10 mouse cellular contexts compared by ENCODE assay signal in genomic region chr7:78643667-78644066, GRCm38 (mm10).
DNase-seq lines count a peak whose midpoint lies in the region; ATAC-seq and TF ChIP-seq lines count a peak whose summit lies in the region.
"Had no signal": no experiment of that assay in that cellular context is flagged by ENCODE, and none has a peak within 500 bp of the region (broad histone marks: within the 10 kb centered on the region; RNA-seq: fewer than 3 reads in every experiment).

No protein-coding gene starts in this region.

- 59% methylated on average over 6 of the region's 6 CpGs for WGBS in liver, adult 2 months
- 40% methylated on average over 6 of the region's 6 CpGs for WGBS in liver, embryonic 12.5 days (ENCODE audit: insufficient replicate concordance)

- H3K27ac ChIP-seq in liver, adult 2 months (replicated peaks; ENCODE audit: insufficient read depth, low read depth, low read length): no peak overlapping the region
- no peak overlapping the region for H3K27ac ChIP-seq in liver, embryonic 12.5 days
- H3K27ac ChIP-seq: macrophage had no signal

- no peaks in the 10 kb centered on the region for H3K27me3 ChIP-seq in liver, adult 2 months (ENCODE audit: control insufficient read depth, insufficient read depth, low read length)
- H3K27me3 ChIP-seq in liver, embryonic 12.5 days (replicated peaks): no peaks in the 10 kb centered on the region

- peak; percentile 21; the same call in 1 of the 2 replicates for TF ChIP-seq CTCF in liver, adult 2 months (IDR thresholded peaks at IDR 0.05; ENCODE audit: low read depth, low read length)

- H3K4me2 ChIP-seq in liver, embryonic 12.5 days: no peak overlapping the region

- no peaks in the 10 kb centered on the region for H3K9me3 ChIP-seq in liver, embryonic 12.5 days (replicated peaks)

- no peak overlapping the region for H3K4me3 ChIP-seq in liver, adult 2 months (ENCODE audit: insufficient read depth, low read depth, low read length)
- no peak overlapping the region for H3K4me3 ChIP-seq in liver, embryonic 12.5 days

- peak; percentile 13 to 30 for DNase-seq in adrenal gland, postnatal 36 days
- no peak for DNase-seq in adrenal gland, adult 2 months
- no peak for DNase-seq in liver, adult 2 months (ENCODE audit: extremely low read depth, low read depth, low spot score)
- peak; percentile 50 for DNase-seq in ZHBTc4 (ENCODE audit: low read depth, low spot score)
- peak; percentile 55 for DNase-seq in thymus, postnatal 0 days (ENCODE audit: low spot score)
- no peak for DNase-seq in urinary bladder, postnatal 14 days (ENCODE audit: low spot score)
- no peak for DNase-seq in right cerebral cortex, postnatal 10 days (ENCODE audit: low spot score in 2 of 2)
- DNase-seq: layer of hippocampus, adult 9-11 months had no signal

- ATAC-seq in liver, embryonic 12.5 days: no peak

- no peaks in the 10 kb centered on the region for H3K4me1 ChIP-seq in liver, adult 2 months (ENCODE audit: control insufficient read depth, insufficient read depth, low read length)
- no peaks in the 10 kb centered on the region for H3K4me1 ChIP-seq in liver, embryonic 12.5 days

- H3K9ac ChIP-seq in liver, adult 2 months (ENCODE audit: low read depth, low read length): no peak overlapping the region
- no peak overlapping the region for H3K9ac ChIP-seq in liver, embryonic 12.5 days

- H3K36me3 ChIP-seq in liver, adult 2 months (ENCODE audit: control insufficient read depth, insufficient read depth, low read length): no peaks in the 10 kb centered on the region
- H3K36me3 ChIP-seq in liver, embryonic 12.5 days: no peaks in the 10 kb centered on the region

- no peak for TF ChIP-seq POLR2A in liver, adult 2 months (IDR thresholded peaks at IDR 0.05; ENCODE audit: extremely low read depth, insufficient read depth, low read length)

- H3K79me2 ChIP-seq in liver, adult 2 months (ENCODE audit: control insufficient read depth, insufficient read depth, low read length): no peaks in the 10 kb centered on the region

Comparison
In these comparisons a context has a peak if more than half of its experiments do, and no peak if none do; other contexts are left out.
1. DNase-seq: peak in adrenal gland, postnatal 36 days (2 of 2), ZHBTc4 (single experiment) and thymus, postnatal 0 days (single experiment); none in adrenal gland, adult 2 months (single experiment), liver, adult 2 months (single experiment), urinary bladder, postnatal 14 days (single experiment) and right cerebral cortex, postnatal 10 days (0 of 2).